Mouse (Mus musculus) monocyte, adult 5-6 weeks (primary cell): ENCODE data around the gene Ihh. TPM values are rescaled to one million over a fixed set of nuclear protein-coding genes. Genes with fewer than 3 reads are reported as not detected.

Experiments used
- total RNA-seq: library from RNA; stranded (forward); fragments of 200-1000, 200-491, 200-594 nt; gene quantifications from 3 replicates; pipeline ENCODE4 v1.2.3, GENCODE M21; 2017

Ihh gene
- total RNA-seq, 1 experiment from 2014 or later: not detected

Other genes with a start within 250 kb of the Ihh start
- 52.0 to 91.2 TPM (median 90.6 TPM) in 3 replicates for gene Cyp27a1, start 238.1 kb downstream of the Ihh start, total RNA-seq
- gene Prkag3, start 202.5 kb downstream of the Ihh start, total RNA-seq: not detected in 3 replicates
- 0.87 to 2.2 TPM (median 0.96 TPM) in 3 replicates for gene Wnt6, start 179.8 kb downstream of the Ihh start, total RNA-seq
- gene Wnt10a, start 160.2 kb downstream of the Ihh start, total RNA-seq: not detected in 3 replicates
- not detected in 3 replicates for gene Cdk5r2, start 96.7 kb downstream of the Ihh start, total RNA-seq
- gene Fev, start 66.3 kb downstream of the Ihh start, total RNA-seq: not detected in 3 replicates
- gene Cryba2, start 58.5 kb downstream of the Ihh start, total RNA-seq: not detected in 3 replicates
- gene Cfap65, start 16.1 kb downstream of the Ihh start, total RNA-seq: not detected in 3 replicates
- gene Nhej1, start 173.5 kb upstream of the Ihh start, total RNA-seq: 4.9 to 13.4 TPM (median 7.4 TPM) in 3 replicates
- not detected in 3 replicates for gene Slc23a3, start 182.2 kb upstream of the Ihh start, total RNA-seq
- gene Cnppd1, start 191.0 kb upstream of the Ihh start, total RNA-seq: 82.6 to 107 TPM (median 99.6 TPM) in 3 replicates
- 24.7 to 70.3 TPM (median 47.7 TPM) in 3 replicates for gene Retreg2, start 191.1 kb upstream of the Ihh start, total RNA-seq
- gene Zfand2b, start 217.0 kb upstream of the Ihh start, total RNA-seq: 40.9 to 48.3 TPM (median 44.9 TPM) in 3 replicates
- 0.96 to 3.0 TPM (median 1.8 TPM) in 3 replicates for gene Abcb6, start 228.7 kb upstream of the Ihh start, total RNA-seq
- 23.7 to 43.4 TPM (median 31.6 TPM) in 3 replicates for gene Ankzf1, start 240.5 kb upstream of the Ihh start, total RNA-seq
- gene Atg9a, start 240.5 kb upstream of the Ihh start, total RNA-seq: 14.6 to 21.0 TPM (median 20.4 TPM) in 3 replicates